Mouse (Mus musculus) c-Kit-positive CD71-negative TER-119-negative erythroid progenitor cells, embryonic 14.5 days (primary cell): ENCODE results near the gene Nav2.

Experiments
- DNase-seq: peaks from one replicate; pipeline ENCODE4 v3.0.0-alpha.2; 2013; ENCODE audit warnings: low read depth

Nav2 gene

GRCm38 (mm10) chr7:48908521-48909341, at the start of gene Nav2:
Gene Nav2 (plus strand): TSS chr7:48908716.
- DNase-seq: no peak

- DNase-seq: no peak
Measured at GRCm38 (mm10) chr7:48859362-48859761, 49.2 kb upstream of the Nav2 start.

GRCm38 (mm10) chr7:48860948-48861347, 47.6 kb upstream of the Nav2 start:
- no peak for DNase-seq

- no peak for DNase-seq
Measured at GRCm38 (mm10) chr7:48861796-48862195, 46.7 kb upstream of the Nav2 start.

GRCm38 (mm10) chr7:48864199-48864598, 44.3 kb upstream of the Nav2 start:
- no peak for DNase-seq

- no peak for DNase-seq
Measured at GRCm38 (mm10) chr7:48864671-48865458, 43.7 kb upstream of the Nav2 start.

GRCm38 (mm10) chr7:48867576-48867975, 40.9 kb upstream of the Nav2 start:
- no peak for DNase-seq

GRCm38 (mm10) chr7:48870144-48870543, 38.4 kb upstream of the Nav2 start:
- DNase-seq: no peak

- no peak for DNase-seq
Measured at GRCm38 (mm10) chr7:48870579-48871180, 37.8 kb upstream of the Nav2 start.

GRCm38 (mm10) chr7:48871292-48871691, 37.2 kb upstream of the Nav2 start:
- DNase-seq: no peak

- DNase-seq: no peak
Measured at GRCm38 (mm10) chr7:48875096-48875495, 33.4 kb upstream of the Nav2 start.

- DNase-seq: peak; percentile 55
Measured at GRCm38 (mm10) chr7:48876526-48876925, 32.0 kb upstream of the Nav2 start.

GRCm38 (mm10) chr7:48877786-48878390, 30.6 kb upstream of the Nav2 start:
- no peak for DNase-seq

GRCm38 (mm10) chr7:48879574-48879973, 28.9 kb upstream of the Nav2 start:
- DNase-seq: no peak

- peak; percentile 97 for DNase-seq
Measured at GRCm38 (mm10) chr7:48880591-48881481, 27.7 kb upstream of the Nav2 start.

- peak; percentile 52 for DNase-seq
Measured at GRCm38 (mm10) chr7:48881486-48881885, 27.0 kb upstream of the Nav2 start, which contains the start of gene E2f8. Gene E2f8 (minus strand): TSS chr7:48881596.

- peak; percentile 48 for DNase-seq
Measured at GRCm38 (mm10) chr7:48881971-48882609, 26.4 kb upstream of the Nav2 start.

GRCm38 (mm10) chr7:48883525-48884265, 24.8 kb upstream of the Nav2 start:
- DNase-seq: no peak

- DNase-seq: no peak
Measured at GRCm38 (mm10) chr7:48884266-48884611, 24.3 kb upstream of the Nav2 start.

GRCm38 (mm10) chr7:48887973-48888372, 20.5 kb upstream of the Nav2 start:
- no peak for DNase-seq
